Mouse (Mus musculus) thymus, adult 2 months (tissue): ENCODE measurements around the gene Acat2.

Experiments used
- CTCF ChIP-seq: fragments of 200-500 bp; IDR thresholded peaks from 2 replicates; pipeline ENCODE4 v1.5.1; 2012; ENCODE audit warnings: mild to moderate bottlenecking, control low read depth, low read length, moderate library complexity, borderline replicate concordance; ENCODE audit not compliant: control insufficient read depth, poor library complexity, insufficient read depth; ENCODE audit errors: extremely low read depth
- POLR2A ChIP-seq: fragments of 200-500 bp; IDR thresholded peaks from 2 replicates; pipeline ENCODE4 v1.6.1; 2012; ENCODE audit warnings: mild to moderate bottlenecking, low read length, control low read depth, moderate library complexity; ENCODE audit not compliant: control insufficient read depth, poor library complexity, insufficient read depth; ENCODE audit errors: extremely low read depth

DNA sequence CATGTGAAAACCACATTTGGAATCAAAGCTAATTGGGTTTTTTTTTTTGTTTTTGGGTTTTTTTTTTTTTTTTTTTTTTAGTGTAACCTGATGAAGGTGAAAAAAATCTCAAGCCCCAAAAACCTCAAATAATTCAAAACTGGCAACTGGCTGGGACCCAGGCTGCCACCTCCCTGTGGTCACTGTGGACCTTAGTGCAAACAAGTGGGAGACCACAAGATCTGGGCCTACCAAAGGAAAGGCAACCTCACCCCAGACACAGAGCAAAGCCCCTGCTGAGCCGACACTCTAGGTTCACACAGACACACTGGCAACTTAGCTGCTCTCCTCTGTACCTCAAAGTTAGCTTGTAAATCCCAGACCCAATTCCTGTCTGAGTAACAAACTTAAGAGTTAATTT, 56.2 kb downstream of the Acat2 start:
- no peak for TF ChIP-seq CTCF
- TF ChIP-seq POLR2A = no peak
